Mouse (Mus musculus): ENCODE results near the gene Slc8a1. TPM values are rescaled to one million over a fixed set of nuclear protein-coding genes. Genes with fewer than 3 reads are reported as not detected.

The Slc8a1 gene
- total RNA-seq, 2 experiments from 2014 or later, result 6.6 to 8.3 TPM

GRCm38 (mm10) chr17:81516155-81516554 lies 222.0 kb downstream of the Slc8a1 start:
- no peak for DNase-seq (ENCODE audit: low spot score in 2 of 2)

GRCm38 (mm10) chr17:81514022-81514421 lies 224.2 kb downstream of the Slc8a1 start:
- no peak for DNase-seq (ENCODE audit: low spot score in 2 of 2)

GRCm38 (mm10) chr17:81513368-81513958 lies 224.7 kb downstream of the Slc8a1 start:
- DNase-seq (ENCODE audit: low spot score in 2 of 2), result no peak

GRCm38 (mm10) chr17:81505162-81505685 lies 233.0 kb downstream of the Slc8a1 start:
- no peak for DNase-seq (ENCODE audit: low spot score in 2 of 2)

GRCm38 (mm10) chr17:81504040-81504439 lies 234.1 kb downstream of the Slc8a1 start:
- DNase-seq (ENCODE audit: low spot score in 2 of 2), result no peak

GRCm38 (mm10) chr17:81502732-81503131 lies 235.4 kb downstream of the Slc8a1 start:
- DNase-seq (ENCODE audit: low spot score in 2 of 2), result no peak

GRCm38 (mm10) chr17:81500686-81501407 lies 237.3 kb downstream of the Slc8a1 start:
- DNase-seq (ENCODE audit: low spot score in 2 of 2), result no peak

- no peak for DNase-seq (ENCODE audit: low spot score in 2 of 2)
Observed at GRCm38 (mm10) chr17:81497919-81498318, 240.3 kb downstream of the Slc8a1 start.

GRCm38 (mm10) chr17:81496616-81497015 lies 241.6 kb downstream of the Slc8a1 start:
- no peak for DNase-seq (ENCODE audit: low spot score in 2 of 2)

- no peak for DNase-seq (ENCODE audit: low spot score in 2 of 2)
Observed at GRCm38 (mm10) chr17:81492216-81492865, 245.8 kb downstream of the Slc8a1 start.

GRCm38 (mm10) chr17:81486388-81486787 lies 251.8 kb downstream of the Slc8a1 start:
- no peak for DNase-seq (ENCODE audit: low spot score in 2 of 2)

- DNase-seq (ENCODE audit: low spot score in 2 of 2), result no peak
Observed at GRCm38 (mm10) chr17:81481843-81482490, 256.2 kb downstream of the Slc8a1 start.

GRCm38 (mm10) chr17:81480351-81481161 lies 257.6 kb downstream of the Slc8a1 start:
- peak; percentile 73 to 77 for DNase-seq (ENCODE audit: low spot score in 2 of 2)

GRCm38 (mm10) chr17:81479807-81480206 lies 258.4 kb downstream of the Slc8a1 start:
- no peak for DNase-seq (ENCODE audit: low spot score in 2 of 2)

- DNase-seq (ENCODE audit: low spot score in 2 of 2), result no peak
Observed at GRCm38 (mm10) chr17:81477420-81477819, 260.8 kb downstream of the Slc8a1 start.

GRCm38 (mm10) chr17:81473363-81473762 lies 264.8 kb downstream of the Slc8a1 start:
- no peak for DNase-seq (ENCODE audit: low spot score in 2 of 2)

GRCm38 (mm10) chr17:81468941-81469340 lies 269.2 kb downstream of the Slc8a1 start:
- no peak for DNase-seq (ENCODE audit: low spot score in 2 of 2)

GRCm38 (mm10) chr17:81459379-81459778 lies 278.8 kb downstream of the Slc8a1 start:
- no peak for DNase-seq (ENCODE audit: low spot score in 2 of 2)

- DNase-seq (ENCODE audit: low spot score in 2 of 2), result no peak
Observed at GRCm38 (mm10) chr17:81455977-81456376, 282.2 kb downstream of the Slc8a1 start.

- no peak for DNase-seq (ENCODE audit: low spot score in 2 of 2)
Observed at GRCm38 (mm10) chr17:81455269-81455668, 282.9 kb downstream of the Slc8a1 start.

- no peak for DNase-seq (ENCODE audit: low spot score in 2 of 2)
Observed at GRCm38 (mm10) chr17:81441463-81441862, 296.7 kb downstream of the Slc8a1 start, which contains the start of gene Gm11096. TSS of gene Gm11096 (plus strand) at chr17:81441763.

Measured in adrenal gland, adult 18-20 months (tissue).